Comparison of ENCODE assay signal across 8 mouse cellular contexts in genomic region chr1:97661406-97662241, GRCm38 (mm10). TPM values are rescaled to one million over a fixed set of nuclear protein-coding genes. Genes with fewer than 3 reads are reported as not detected.
DNase-seq lines count a peak whose midpoint lies in the region; ATAC-seq and TF ChIP-seq lines count a peak whose summit lies in the region.

D1Ertd622e (minus strand) TSS chr1:97662074.

- peak; percentile 66; the same call in 1 of the 2 replicates for TF ChIP-seq POLR2A in bone marrow, adult 2 months (IDR thresholded peaks at IDR 0.05; ENCODE audit: borderline replicate concordance, control insufficient read depth, low read depth, low read length)

- H3K36me3 ChIP-seq in embryonic facial prominence, embryonic 14.5 days (ENCODE audit: control insufficient read depth, insufficient read depth, low read length), result no peaks in the 10 kb centered on the region

- peak within 1 kb of the TSS; percentile 92 for H3K4me2 ChIP-seq in embryonic facial prominence, embryonic 14.5 days (ENCODE audit: low read depth, low read length)

- H3K4me1 ChIP-seq in bone marrow, adult 2 months (ENCODE audit: control insufficient read depth, insufficient read depth, low read length), result peaks cover 1% of the 10 kb centered on the region
- peaks cover 20% of the 10 kb centered on the region for H3K4me1 ChIP-seq in embryonic facial prominence, embryonic 14.5 days (ENCODE audit: control insufficient read depth, insufficient read depth, low read length)

- DNase-seq in B cell, adult 2 months, result peak; percentile 72 to 75
- DNase-seq in embryonic facial prominence, embryonic 14.5 days (ENCODE audit: low spot score), result peak; percentile 89
- DNase-seq in heart, adult 8-10 months (ENCODE audit: low spot score), result peak; percentile 65
- DNase-seq in kidney, adult 9 months, result peak; percentile 86
- peak; percentile 90 for DNase-seq in liver
- peak; percentile 81 to 82 for DNase-seq in spleen, postnatal 36 days (ENCODE audit: low spot score in 2 of 2)

- peak within 1 kb of the TSS; percentile 99 for H3K27ac ChIP-seq in bone marrow, adult 2 months (ENCODE audit: control insufficient read depth, insufficient read depth, low read depth, low read length, poor library complexity)
- H3K27ac ChIP-seq in embryonic facial prominence, embryonic 14.5 days (replicated peaks; ENCODE audit: low read depth, low read length), result peak within 1 kb of the TSS; percentile 89

- TF ChIP-seq CTCF in bone marrow, adult 2 months (IDR thresholded peaks at IDR 0.05; ENCODE audit: control insufficient read depth, insufficient read depth, low read length), result no peak

- peak within 1 kb of the TSS; percentile 97 for H3K4me3 ChIP-seq in bone marrow, adult 2 months (replicated peaks; ENCODE audit: control insufficient read depth, low read depth, low read length)
- peak within 1 kb of the TSS; percentile 88 for H3K4me3 ChIP-seq in embryonic facial prominence, embryonic 14.5 days (ENCODE audit: low read depth, low read length)

- H3K9ac ChIP-seq in embryonic facial prominence, embryonic 14.5 days (ENCODE audit: low read depth, low read length), result peak within 1 kb of the TSS; percentile 82

- no peaks in the 10 kb centered on the region for H3K9me3 ChIP-seq in embryonic facial prominence, embryonic 14.5 days (ENCODE audit: control insufficient read depth, low read length)

- whole genome bisulfite sequencing in bone marrow, adult 2 months, result under 1% methylated on average over 106 of the region's 106 CpGs
- 4% methylated on average over 41 of the region's 106 CpGs for WGBS in embryonic facial prominence, embryonic 14.5 days

- no peaks in the 10 kb centered on the region for H3K27me3 ChIP-seq in embryonic facial prominence, embryonic 14.5 days (replicated peaks; ENCODE audit: control insufficient read depth, insufficient read depth, low read length)

- ATAC-seq in embryonic facial prominence, embryonic 14.5 days (ENCODE audit: low read depth), result peak; percentile 95
- peak; percentile 48 for ATAC-seq in monocyte, adult 5-6 weeks (replicated peaks; ENCODE audit: insufficient number of reproducible peaks, low FRiP score, low TSS enrichment, poor library complexity, severe bottlenecking)

RNA-seq across cellular contexts. Expression of gene D1Ertd622e, which starts in this region (rescaled TPM):
- 17.1 and 25.1 TPM in 2 replicates for polyA plus RNA-seq in bone marrow, adult 2 months (2011; ENCODE audit: insufficient read depth, insufficient read length, low replicate concordance, missing spikeins)
- 19.2 and 23.4 TPM in 2 replicates for polyA plus RNA-seq in embryonic facial prominence, embryonic 14.5 days (2014; fragmentation: Nextera tagmentation; extraction: Ambion mirVana)
- total RNA-seq in heart, adult 8-10 months (2022), result 1 to 10 TPM; 2.8 to 4.5 (median 3.8) TPM
- total RNA-seq in monocyte, adult 5-6 weeks (2017), result 115 to 144 TPM (median 137 TPM) in 3 replicates

Comparison
In these comparisons a context has a peak if more than half of its experiments do, and no peak if none do; other contexts are left out.
1. Peak in every context shown above with its lines: DNase-seq, ATAC-seq, H3K4me3 ChIP-seq and H3K27ac ChIP-seq.
2. RNA of gene D1Ertd622e (total RNA-seq): 115 to 144 TPM in monocyte, adult 5-6 weeks; 2.8 to 4.5 TPM in heart, adult 8-10 months; every median in the first group is over 10 times any median in the second.